Comparison of ENCODE assay signal across 28 mouse cellular contexts in genomic region chr10:127704293-127704692, GRCm38 (mm10). TPM values are rescaled to one million over a fixed set of nuclear protein-coding genes. Genes with fewer than 3 reads are reported as not detected.
A peak's percentile ranks its signal among the peaks of the same experiment; 100 is the strongest.
DNase-seq lines count a peak whose midpoint lies in the region; ATAC-seq and TF ChIP-seq lines count a peak whose summit lies in the region.
"Had no signal": no experiment of that assay in that cellular context is flagged by ENCODE, and none has a peak within 500 bp of the region (broad histone marks: within the 10 kb centered on the region; RNA-seq: fewer than 3 reads in every experiment).

No protein-coding gene starts in this region.

- ATAC-seq in intestine, embryonic 14.5 days (replicated peaks; ENCODE audit: low FRiP score, low TSS enrichment, low read depth) = peak; percentile 62; the same call in 1 of the 2 replicates
- peak; percentile 91 for ATAC-seq in intestine, embryonic 16.5 days
- peak; percentile 81; the same call in 1 of the 2 replicates for ATAC-seq in stomach, embryonic 16.5 days (ENCODE audit: insufficient read depth, low FRiP score)
- ATAC-seq: forebrain, embryonic 13.5 days; forebrain, embryonic 16.5 days; Patski had no signal

- H3K9ac ChIP-seq in intestine, embryonic 14.5 days (ENCODE audit: low read length) = no peak overlapping the region
- H3K9ac ChIP-seq in intestine, embryonic 16.5 days (ENCODE audit: low read depth, low read length) = no peak overlapping the region
- H3K9ac ChIP-seq in stomach, embryonic 16.5 days (ENCODE audit: low read length) = no peak overlapping the region; the same call in 1 of the 2 replicates
- H3K9ac ChIP-seq: forebrain, embryonic 13.5 days; heart, embryonic 13.5 days; hindbrain, embryonic 12.5 days; hindbrain, embryonic 15.5 days had no signal

- peaks cover 3% of the 10 kb centered on the region; the same call in 1 of the 2 replicates for H3K4me1 ChIP-seq in intestine, embryonic 14.5 days (replicated peaks; ENCODE audit: control insufficient read depth, insufficient read depth, low read length)
- peaks cover 6% of the 10 kb centered on the region for H3K4me1 ChIP-seq in intestine, embryonic 16.5 days (ENCODE audit: control insufficient read depth, insufficient read depth, low read length)
- peaks cover 15% of the 10 kb centered on the region; the same call in 1 of the 2 replicates for H3K4me1 ChIP-seq in small intestine, adult 2 months (ENCODE audit: control insufficient read depth, insufficient read depth, insufficient read length, low read length)
- no peaks in the 10 kb centered on the region for H3K4me1 ChIP-seq in stomach, embryonic 16.5 days (ENCODE audit: control insufficient read depth, insufficient read depth, low read length)
- H3K4me1 ChIP-seq: forebrain, embryonic 10.5 days; forebrain, embryonic 13.5 days; hindbrain, embryonic 12.5 days; hindbrain, embryonic 15.5 days had no signal

- H3K9me3 ChIP-seq in intestine, embryonic 14.5 days (ENCODE audit: control insufficient read depth, low read length) = no peaks in the 10 kb centered on the region
- H3K9me3 ChIP-seq in intestine, embryonic 16.5 days (ENCODE audit: control insufficient read depth, low read length) = no peaks in the 10 kb centered on the region
- no peaks in the 10 kb centered on the region for H3K9me3 ChIP-seq in stomach, embryonic 16.5 days (replicated peaks; ENCODE audit: control insufficient read depth, low read length)
- H3K9me3 ChIP-seq: forebrain, embryonic 10.5 days; forebrain, embryonic 13.5 days; G1E; heart, embryonic 10.5 days; heart, embryonic 13.5 days; hindbrain, embryonic 12.5 days; hindbrain, embryonic 15.5 days had no signal

- H3K36me3 ChIP-seq in intestine, embryonic 14.5 days (ENCODE audit: control insufficient read depth, insufficient read depth, low read length) = no peaks in the 10 kb centered on the region
- no peaks in the 10 kb centered on the region for H3K36me3 ChIP-seq in intestine, embryonic 16.5 days (ENCODE audit: control insufficient read depth, insufficient read depth, low read length)
- H3K36me3 ChIP-seq in small intestine, adult 2 months (ENCODE audit: control insufficient read depth, insufficient read depth, low read length) = peaks cover 40% of the 10 kb centered on the region
- H3K36me3 ChIP-seq in stomach, embryonic 16.5 days (ENCODE audit: control insufficient read depth, insufficient read depth, low read length) = no peaks in the 10 kb centered on the region
- H3K36me3 ChIP-seq: hindbrain, embryonic 15.5 days had no signal

- H3K27me3 ChIP-seq in intestine, embryonic 14.5 days (replicated peaks; ENCODE audit: control insufficient read depth, insufficient read depth, low read length) = no peaks in the 10 kb centered on the region
- H3K27me3 ChIP-seq in intestine, embryonic 16.5 days (replicated peaks; ENCODE audit: control insufficient read depth, insufficient read depth, low read length) = no peaks in the 10 kb centered on the region
- no peaks in the 10 kb centered on the region for H3K27me3 ChIP-seq in small intestine, adult 2 months (ENCODE audit: control insufficient read depth, insufficient read depth, low read length)
- H3K27me3 ChIP-seq in stomach, embryonic 16.5 days (ENCODE audit: control insufficient read depth, insufficient read depth, low read length) = no peaks in the 10 kb centered on the region
- H3K27me3 ChIP-seq: CH12.LX; forebrain, embryonic 13.5 days; heart, embryonic 13.5 days; hindbrain, embryonic 12.5 days; hindbrain, embryonic 15.5 days; Patski had no signal

- 47% methylated on average over 2 of the region's 2 CpGs for WGBS in intestine, embryonic 14.5 days
- 43% methylated on average over 2 of the region's 2 CpGs for WGBS in intestine, embryonic 16.5 days
- WGBS in small intestine, adult 2 months = 18% methylated on average over 2 of the region's 2 CpGs
- WGBS in stomach, embryonic 16.5 days = 41% methylated on average over 2 of the region's 2 CpGs

- no peak overlapping the region for H3K27ac ChIP-seq in intestine, embryonic 14.5 days (ENCODE audit: low read depth)
- H3K27ac ChIP-seq in intestine, embryonic 16.5 days (ENCODE audit: low read length) = peak overlapping the region; percentile 53
- peak overlapping the region; percentile 98 for H3K27ac ChIP-seq in small intestine, adult 2 months (ENCODE audit: insufficient read depth, low read depth, low read length)
- H3K27ac ChIP-seq in stomach, embryonic 16.5 days (ENCODE audit: low read length) = peak overlapping the region; percentile 76
- H3K27ac ChIP-seq: forebrain, embryonic 10.5 days; forebrain, embryonic 13.5 days; heart, adult 2 months; heart, embryonic 10.5 days; heart, embryonic 13.5 days; hindbrain, embryonic 12.5 days; hindbrain, embryonic 15.5 days had no signal

- H3K4me3 ChIP-seq in intestine, embryonic 14.5 days (ENCODE audit: low read depth, low read length) = no peak overlapping the region
- peak overlapping the region; percentile 38 for H3K4me3 ChIP-seq in intestine, embryonic 16.5 days (ENCODE audit: low read length)
- H3K4me3 ChIP-seq in small intestine, adult 2 months (ENCODE audit: low read depth, low read length) = peak overlapping the region; percentile 31; the same call in 1 of the 2 replicates
- H3K4me3 ChIP-seq in stomach, embryonic 16.5 days (replicated peaks; ENCODE audit: low read length) = peak overlapping the region; percentile 14
- H3K4me3 ChIP-seq: forebrain, embryonic 10.5 days; forebrain, embryonic 13.5 days; heart, adult 2 months; heart, embryonic 10.5 days; heart, embryonic 13.5 days; hindbrain, embryonic 12.5 days; hindbrain, embryonic 15.5 days had no signal

- no peak overlapping the region for H3K4me2 ChIP-seq in intestine, embryonic 14.5 days (ENCODE audit: low read length)
- peak overlapping the region; percentile 29 for H3K4me2 ChIP-seq in intestine, embryonic 16.5 days (ENCODE audit: low read depth, low read length)
- H3K4me2 ChIP-seq in stomach, embryonic 16.5 days (ENCODE audit: low read depth, low read length) = peak overlapping the region; percentile 34; the same call in 1 of the 2 replicates
- H3K4me2 ChIP-seq: forebrain, embryonic 13.5 days; heart, embryonic 13.5 days; hindbrain, embryonic 12.5 days; hindbrain, embryonic 15.5 days had no signal

- DNase-seq in intestine, embryonic 14.5 days (ENCODE audit: low spot score) = peak; percentile 64
- DNase-seq in cerebellum, postnatal 25 days = no peak
- DNase-seq in kidney, adult 8-10 months = no peak
- DNase-seq in adipocyte (ENCODE audit: low spot score) = no peak
- DNase-seq: adrenal gland, adult 2 months; adrenal gland, postnatal 25 days; cerebellum, adult 11-12 months; cerebellum, adult 8-10 months; cerebellum, postnatal 14 days; embryo, embryonic 11 days; gastrocnemius, postnatal 10 days; gastrocnemius, postnatal 36 days; heart, adult 2 months; heart, postnatal 14 days had no signal

- no peak for TF ChIP-seq CTCF in small intestine, adult 2 months (IDR thresholded peaks at IDR 0.05; ENCODE audit: extremely low read depth, insufficient read length, insufficient replicate concordance, low read depth, low read length)

- TF ChIP-seq POLR2A in small intestine, adult 2 months (IDR thresholded peaks at IDR 0.05; ENCODE audit: low read depth, low read length) = no peak; the same call in 1 of the 2 replicates

RNA-seq across cellular contexts. Expression of gene Myo1a, which starts 0.7 kb away (rescaled TPM):
- polyA plus RNA-seq in intestine, embryonic 14.5 days (2014; fragmentation: Nextera tagmentation; extraction: Ambion mirVana) = 11.5 and 15.3 TPM in 2 replicates
- polyA plus RNA-seq in intestine, embryonic 16.5 days (2015; fragmentation: Nextera tagmentation; extraction: Ambion mirVana) = 53.8 and 61.2 TPM in 2 replicates
- polyA plus RNA-seq in small intestine, adult 2 months (2012; rRNA removed) = 166 and 688 TPM in 2 replicates
- 24.5 and 28.6 TPM in 2 replicates for polyA plus RNA-seq in stomach, embryonic 16.5 days (2015; fragmentation: Nextera tagmentation; extraction: Ambion mirVana)

RNA-seq across cellular contexts. Expression of gene Tac2, which starts 20.0 kb away (rescaled TPM):
- 5.3 and 8.3 TPM in 2 replicates for polyA plus RNA-seq in intestine, embryonic 14.5 days (2014; fragmentation: Nextera tagmentation; extraction: Ambion mirVana)
- polyA plus RNA-seq in intestine, embryonic 16.5 days (2015; fragmentation: Nextera tagmentation; extraction: Ambion mirVana) = 1.3 and 2.2 TPM in 2 replicates
- 0.27 TPM in 1 of 2 replicates, not detected in the other for polyA plus RNA-seq in small intestine, adult 2 months (2012; rRNA removed)
- 0.72 and 1.8 TPM in 2 replicates for polyA plus RNA-seq in stomach, embryonic 16.5 days (2015; fragmentation: Nextera tagmentation; extraction: Ambion mirVana)
- polyA plus RNA-seq: embryonic facial prominence, embryonic 14.5 days; forebrain, embryonic 10.5 days; G1E; heart, adult 2 months; hindbrain, embryonic 12.5 days; Patski had no signal

RNA-seq across cellular contexts. Expression of gene Zbtb39, which starts 35.0 kb away (rescaled TPM):
- 3.9 and 4.1 TPM in 2 replicates for polyA plus RNA-seq in intestine, embryonic 14.5 days (2014; fragmentation: Nextera tagmentation; extraction: Ambion mirVana)
- polyA plus RNA-seq in intestine, embryonic 16.5 days (2015; fragmentation: Nextera tagmentation; extraction: Ambion mirVana) = 1.6 TPM in 2 replicates
- 2.9 and 6.7 TPM in 2 replicates for polyA plus RNA-seq in small intestine, adult 2 months (2012; rRNA removed)
- 2.0 and 2.2 TPM in 2 replicates for polyA plus RNA-seq in stomach, embryonic 16.5 days (2015; fragmentation: Nextera tagmentation; extraction: Ambion mirVana)

RNA-seq across cellular contexts. Expression of gene Nab2, which starts 35.9 kb away (rescaled TPM):
- polyA plus RNA-seq in intestine, embryonic 14.5 days (2014; fragmentation: Nextera tagmentation; extraction: Ambion mirVana) = 7.4 and 7.5 TPM in 2 replicates
- 7.5 and 8.4 TPM in 2 replicates for polyA plus RNA-seq in intestine, embryonic 16.5 days (2015; fragmentation: Nextera tagmentation; extraction: Ambion mirVana)
- 9.4 and 31.8 TPM in 2 replicates for polyA plus RNA-seq in small intestine, adult 2 months (2012; rRNA removed)
- 9.9 and 10.1 TPM in 2 replicates for polyA plus RNA-seq in stomach, embryonic 16.5 days (2015; fragmentation: Nextera tagmentation; extraction: Ambion mirVana)

RNA-seq across cellular contexts. Expression of gene Nemp1, which starts 37.6 kb away (rescaled TPM):
- polyA plus RNA-seq in intestine, embryonic 14.5 days (2014; fragmentation: Nextera tagmentation; extraction: Ambion mirVana) = 8.8 and 8.9 TPM in 2 replicates
- polyA plus RNA-seq in intestine, embryonic 16.5 days (2015; fragmentation: Nextera tagmentation; extraction: Ambion mirVana) = 4.8 and 5.9 TPM in 2 replicates
- 0.67 and 2.5 TPM in 2 replicates for polyA plus RNA-seq in small intestine, adult 2 months (2012; rRNA removed)
- 8.8 and 10.0 TPM in 2 replicates for polyA plus RNA-seq in stomach, embryonic 16.5 days (2015; fragmentation: Nextera tagmentation; extraction: Ambion mirVana)
